Mouse (Mus musculus) liver, postnatal 0 days (tissue): Measurements from ENCODE around the gene Sox6.

Experiments used
- CTCF ChIP-seq: sonication (generic); IDR thresholded peaks from 2 replicates; pipeline ENCODE4 v1.5.1; 2016; ENCODE audit warnings: antibody characterized with exemption, low read depth
- EP300 ChIP-seq: IDR thresholded peaks from 2 replicates; pipeline ENCODE4 v1.6.1; 2016; ENCODE audit warnings: antibody characterized with exemption, low read depth, mild to moderate bottlenecking

DNA sequence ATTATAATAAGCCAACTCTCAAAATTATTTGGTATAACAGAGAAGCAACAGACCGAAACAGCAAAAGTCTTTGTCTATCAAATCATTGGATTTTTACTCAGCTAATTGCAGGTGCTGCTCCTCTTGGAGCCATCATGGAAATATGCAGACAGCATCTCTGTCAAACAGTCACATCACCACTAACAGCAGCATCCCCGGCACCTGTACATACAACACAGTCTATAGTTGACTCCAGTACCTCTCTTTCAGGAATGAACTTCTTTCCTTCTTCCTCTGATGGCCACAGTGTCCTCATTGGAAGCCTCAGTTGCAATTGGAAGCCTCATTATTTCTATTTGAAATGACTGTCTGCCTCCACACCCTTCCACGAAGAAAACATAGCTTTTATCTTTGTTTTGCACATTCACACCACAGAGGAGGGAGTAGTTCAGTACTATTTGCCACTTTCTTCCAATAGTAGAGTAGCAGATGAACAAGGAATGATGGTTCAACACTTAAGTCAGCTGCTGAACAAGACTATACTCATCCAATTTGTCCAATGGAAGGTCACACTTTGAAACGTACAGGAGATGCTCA lies 192.7 kb downstream of the Sox6 start:
- TF ChIP-seq CTCF (no peak), EP300 (peak; percentile 97)
